ENCODE assay signal across 25 mouse cellular contexts in genomic region chr4:138418340-138418957, GRCm38 (mm10). TPM values are rescaled to one million over a fixed set of nuclear protein-coding genes. Genes with fewer than 3 reads are reported as not detected.
A peak's percentile ranks its signal among the peaks of the same experiment; 100 is the strongest.
DNase-seq lines count a peak whose midpoint lies in the region; ATAC-seq and TF ChIP-seq lines count a peak whose summit lies in the region.
"Had no signal": no experiment of that assay in that cellular context is flagged by ENCODE, and none has a peak within 500 bp of the region (broad histone marks: within the 10 kb centered on the region; RNA-seq: fewer than 3 reads in every experiment).

No protein-coding gene starts in this region.

- intact Hi-C loops in left cerebral cortex, postnatal 14 days (cut with DNase I), result no loop called here
- intact Hi-C loops in left cerebral cortex, postnatal 36 days (cut with DNase I), result no loop called here

- 42% methylated on average over 11 of the region's 11 CpGs for WGBS in forebrain, embryonic 15.5 days
- WGBS in forebrain, embryonic 11.5 days, result 62% methylated on average over 11 of the region's 11 CpGs
- 20% methylated on average over 11 of the region's 11 CpGs for WGBS in olfactory bulb, adult 2 months

- no peak overlapping the region for H3K9ac ChIP-seq in forebrain, embryonic 15.5 days (replicated peaks)
- no peak overlapping the region for H3K9ac ChIP-seq in forebrain, embryonic 11.5 days (ENCODE audit: low read length)
- H3K9ac ChIP-seq: limb, embryonic 15.5 days; liver, embryonic 15.5 days had no signal

- no peak overlapping the region for H3K4me2 ChIP-seq in forebrain, embryonic 15.5 days (replicated peaks)
- H3K4me2 ChIP-seq in forebrain, embryonic 11.5 days (ENCODE audit: low read depth, low read length, severe bottlenecking), result no peak overlapping the region
- H3K4me2 ChIP-seq: limb, embryonic 15.5 days; liver, embryonic 15.5 days had no signal

- TF ChIP-seq POLR2A in olfactory bulb, adult 2 months (IDR thresholded peaks at IDR 0.05; ENCODE audit: insufficient read depth, low read depth, low read length), result no peak

- TF ChIP-seq CTCF in olfactory bulb, adult 2 months (IDR thresholded peaks at IDR 0.05; ENCODE audit: insufficient read depth, low read depth, low read length), result no peak

- no peaks in the 10 kb centered on the region for H3K27me3 ChIP-seq in forebrain, embryonic 15.5 days
- H3K27me3 ChIP-seq in forebrain, embryonic 11.5 days (ENCODE audit: control insufficient read depth, insufficient read depth, low read length), result no peaks in the 10 kb centered on the region

- no peaks in the 10 kb centered on the region for H3K36me3 ChIP-seq in forebrain, embryonic 15.5 days
- H3K36me3 ChIP-seq in forebrain, embryonic 11.5 days (ENCODE audit: control insufficient read depth, insufficient read depth, low read length), result no peaks in the 10 kb centered on the region
- H3K36me3 ChIP-seq: limb, embryonic 15.5 days; liver, embryonic 15.5 days had no signal

- peaks cover 9% of the 10 kb centered on the region for H3K4me1 ChIP-seq in forebrain, embryonic 15.5 days
- no peaks in the 10 kb centered on the region for H3K4me1 ChIP-seq in forebrain, embryonic 11.5 days (replicated peaks; ENCODE audit: control insufficient read depth, insufficient read depth, low read length)
- peaks cover 51% of the 10 kb centered on the region for H3K4me1 ChIP-seq in olfactory bulb, adult 2 months (ENCODE audit: control insufficient read depth, insufficient read depth, low read length)
- H3K4me1 ChIP-seq: limb, embryonic 15.5 days; liver, embryonic 15.5 days had no signal

- no peak overlapping the region for H3K27ac ChIP-seq in forebrain, embryonic 15.5 days (replicated peaks)
- no peak overlapping the region for H3K27ac ChIP-seq in forebrain, embryonic 11.5 days (ENCODE audit: low read depth, low read length)
- H3K27ac ChIP-seq in olfactory bulb, adult 2 months (ENCODE audit: insufficient read depth, low read depth, low read length), result peak overlapping the region; percentile 89
- H3K27ac ChIP-seq: kidney, postnatal 0 days; limb, embryonic 15.5 days; liver, embryonic 15.5 days had no signal

- H3K4me3 ChIP-seq in forebrain, embryonic 15.5 days, result no peak overlapping the region
- no peak overlapping the region for H3K4me3 ChIP-seq in forebrain, embryonic 11.5 days (ENCODE audit: low read depth, low read length)
- H3K4me3 ChIP-seq in olfactory bulb, adult 2 months (ENCODE audit: insufficient read depth, low read depth, low read length), result no peak overlapping the region
- H3K4me3 ChIP-seq: limb, embryonic 15.5 days; liver, embryonic 15.5 days had no signal

- ATAC-seq in forebrain, embryonic 15.5 days (replicated peaks), result 0 out of 2 replicates have a peak, but pooled peaks have one; percentile 43
- no peak for ATAC-seq in forebrain, embryonic 11.5 days (replicated peaks; ENCODE audit: low FRiP score)

- DNase-seq in forebrain, embryonic 11.5 days (ENCODE audit: low spot score), result no peak
- peak; percentile 15 to 78 for DNase-seq in left cerebral cortex, postnatal 14 days (ENCODE audit: low spot score in 2 of 2)
- no peak for DNase-seq in left cerebral cortex, postnatal 36 days (ENCODE audit: low spot score in 2 of 2)
- DNase-seq in brain, adult 2 months (ENCODE audit: low read depth, low spot score), result peak; percentile 84
- no peak for DNase-seq in urinary bladder, postnatal 25 days (ENCODE audit: low spot score)
- DNase-seq in B cell, adult 2 months, result no peak
- DNase-seq: adrenal gland, adult 2 months; cerebellum, postnatal 10 days; embryo, embryonic 11 days; kidney, adult 18-20 months; layer of hippocampus, postnatal 36 days; right cerebral cortex, postnatal 14 days; spleen, adult 18-20 months; thymus, adult 18-20 months; thymus, postnatal 4 days had no signal

- no peaks in the 10 kb centered on the region for H3K9me3 ChIP-seq in forebrain, embryonic 15.5 days
- no peaks in the 10 kb centered on the region for H3K9me3 ChIP-seq in forebrain, embryonic 11.5 days (ENCODE audit: control insufficient read depth, low read length)
- H3K9me3 ChIP-seq: limb, embryonic 15.5 days; liver, embryonic 15.5 days had no signal

RNA-seq across cellular contexts. Expression of gene Mul1, which starts 16.0 kb away (rescaled TPM):
- 18.5 and 19.0 TPM in 2 replicates for polyA plus RNA-seq in forebrain, embryonic 15.5 days (2015; fragmentation: Nextera tagmentation; extraction: Ambion mirVana)
- polyA plus RNA-seq in forebrain, embryonic 11.5 days (2014; fragmentation: Nextera tagmentation; extraction: Ambion mirVana), result 18.6 and 21.1 TPM in 2 replicates
- 10 to 100 TPM; 50.5 to 55.9 TPM for total RNA-seq in left cerebral cortex, postnatal 14 days (2021)
- total RNA-seq in left cerebral cortex, postnatal 36 days (2021), result 10 to 100 TPM; 56.4 to 58.5 TPM
- polyA plus RNA-seq in olfactory bulb, adult 2 months (2012; ENCODE audit: insufficient read depth, insufficient read length, low replicate concordance, missing spikeins), result not detected in 2 replicates

RNA-seq across cellular contexts. Expression of gene Fam43b, which starts 22.1 kb away (rescaled TPM):
- 4.7 and 7.2 TPM in 2 replicates for polyA plus RNA-seq in forebrain, embryonic 15.5 days (2015; fragmentation: Nextera tagmentation; extraction: Ambion mirVana)
- not detected in 2 replicates for polyA plus RNA-seq in forebrain, embryonic 11.5 days (2014; fragmentation: Nextera tagmentation; extraction: Ambion mirVana)
- 10 to 100 TPM; 33.9 TPM for total RNA-seq in left cerebral cortex, postnatal 14 days (2021)
- total RNA-seq in left cerebral cortex, postnatal 36 days (2021), result 10 to 100 TPM; 27.0 to 35.4 TPM
- polyA plus RNA-seq in olfactory bulb, adult 2 months (2012; ENCODE audit: insufficient read depth, insufficient read length, low replicate concordance, missing spikeins), result not detected in 2 replicates
- total RNA-seq: CH12.LX; gastrocnemius, adult 18-20 months; gastrocnemius, postnatal 4 days had no signal
- polyA plus RNA-seq: liver, embryonic 15.5 days; neural tube, embryonic 11.5 days had no signal

RNA-seq across cellular contexts. Expression of gene Camk2n1, which starts 35.7 kb away (rescaled TPM):
- 9.7 and 10.7 TPM in 2 replicates for polyA plus RNA-seq in forebrain, embryonic 15.5 days (2015; fragmentation: Nextera tagmentation; extraction: Ambion mirVana)
- polyA plus RNA-seq in forebrain, embryonic 11.5 days (2014; fragmentation: Nextera tagmentation; extraction: Ambion mirVana), result 2.2 and 2.5 TPM in 2 replicates
- 100 to 1,000 TPM; 755 to 854 TPM for total RNA-seq in left cerebral cortex, postnatal 14 days (2021)
- 1,000 to 10,000 TPM; 1,236 to 1,427 TPM for total RNA-seq in left cerebral cortex, postnatal 36 days (2021)
- polyA plus RNA-seq in olfactory bulb, adult 2 months (2012; ENCODE audit: insufficient read depth, insufficient read length, low replicate concordance, missing spikeins), result 114 and 206 TPM in 2 replicates

RNA-seq across cellular contexts. Expression of gene Cda, which starts 50.7 kb away (rescaled TPM):
- 1.4 and 2.2 TPM in 2 replicates for polyA plus RNA-seq in forebrain, embryonic 15.5 days (2015; fragmentation: Nextera tagmentation; extraction: Ambion mirVana)
- 1.9 and 2.2 TPM in 2 replicates for polyA plus RNA-seq in forebrain, embryonic 11.5 days (2014; fragmentation: Nextera tagmentation; extraction: Ambion mirVana)
- 1 to 10 TPM; 3.3 to 4.1 TPM for total RNA-seq in left cerebral cortex, postnatal 14 days (2021)
- total RNA-seq in left cerebral cortex, postnatal 36 days (2021), result 1 to 10 TPM; 3.5 to 3.7 TPM
- not detected in 2 replicates for polyA plus RNA-seq in olfactory bulb, adult 2 months (2012; ENCODE audit: insufficient read depth, insufficient read length, low replicate concordance, missing spikeins)
- total RNA-seq: CH12.LX; hematopoietic stem cell, adult 5-6 weeks had no signal

Comparison
In these comparisons a context has a peak if more than half of its experiments do, and no peak if none do; other contexts are left out.
1. DNase-seq: peak in left cerebral cortex, postnatal 14 days (2 of 2) and brain, adult 2 months (single experiment); none in forebrain, embryonic 11.5 days (single experiment), left cerebral cortex, postnatal 36 days (0 of 2), urinary bladder, postnatal 25 days (single experiment) and B cell, adult 2 months (0 of 2).